Mouse (Mus musculus) brain, embryonic 14.5 days (tissue): Measurements from ENCODE around the gene Cfap157. TPM values are rescaled to one million over a fixed set of nuclear protein-coding genes. Genes with fewer than 3 reads are reported as not detected.

Experiments
- DNase-seq: peaks from one replicate; pipeline ENCODE4 v3.0.0-alpha.2; 2011; ENCODE audit warnings: low read depth
- CTCF ChIP-seq: fragments of 200-500 bp; IDR thresholded peaks from 2 replicates; pipeline ENCODE4 v1.5.1; 2012; ENCODE audit warnings: inconsistent platforms, mild to moderate bottlenecking, moderate library complexity, borderline replicate concordance; ENCODE audit not compliant: insufficient read depth, insufficient read length; ENCODE audit errors: extremely low read depth
- POLR2A ChIP-seq: fragments of 200-500 bp; IDR thresholded peaks from 2 replicates; pipeline ENCODE4 v1.6.1; 2012; ENCODE audit warnings: mild to moderate bottlenecking, inconsistent platforms, borderline replicate concordance; ENCODE audit not compliant: poor library complexity, insufficient read depth, insufficient read length, severe bottlenecking; ENCODE audit errors: extremely low read depth
- polyA plus RNA-seq: library from polyadenylated mRNA; depleted of rRNA; stranded (reverse); fragments of >200 nt; gene quantifications from 2 replicates; pipeline ENCODE4 v1.2.3, GENCODE M21; 2012; rRNA removed

Gene Cfap157
- 0.71 and 0.86 TPM in 2 replicates for polyA plus RNA-seq

DNA sequence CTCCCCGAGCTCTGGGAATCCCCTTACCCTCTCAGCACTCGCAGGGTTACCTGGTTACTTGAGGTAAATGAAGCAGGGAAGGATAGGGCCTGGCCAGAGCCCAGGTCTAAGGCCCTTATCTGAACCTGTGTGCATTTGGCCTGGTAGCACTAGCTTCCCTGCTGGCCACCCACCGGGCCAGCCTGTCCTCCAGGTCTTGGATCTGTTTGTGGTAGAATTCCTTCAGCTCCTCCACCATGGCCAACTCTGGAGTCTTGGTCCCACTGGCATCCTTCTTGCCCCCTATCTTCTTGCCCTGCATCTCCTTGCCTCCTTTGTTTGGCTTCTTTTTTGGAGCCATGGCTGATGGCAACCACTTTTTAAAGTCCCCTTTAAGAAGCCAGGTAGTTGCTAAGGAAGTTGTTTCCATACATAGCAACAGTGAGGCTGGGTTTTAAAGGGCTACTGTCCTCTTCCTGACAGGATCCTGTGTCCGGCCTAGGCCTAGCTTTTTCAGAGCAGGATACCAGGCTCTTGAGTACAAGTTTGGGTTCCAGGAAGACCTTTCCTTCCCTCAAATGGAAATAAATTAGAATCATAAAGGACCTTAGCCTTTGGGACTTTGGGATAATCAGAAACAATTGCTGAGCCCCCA is at the start of gene Cfap157:
TSS of gene Cfap157 (minus strand) at position 381 of the 634 bp plus-strand sequence.
- peak; percentile 49 for DNase-seq
- TF ChIP-seq POLR2A (no peak), CTCF (no peak)

DNA sequence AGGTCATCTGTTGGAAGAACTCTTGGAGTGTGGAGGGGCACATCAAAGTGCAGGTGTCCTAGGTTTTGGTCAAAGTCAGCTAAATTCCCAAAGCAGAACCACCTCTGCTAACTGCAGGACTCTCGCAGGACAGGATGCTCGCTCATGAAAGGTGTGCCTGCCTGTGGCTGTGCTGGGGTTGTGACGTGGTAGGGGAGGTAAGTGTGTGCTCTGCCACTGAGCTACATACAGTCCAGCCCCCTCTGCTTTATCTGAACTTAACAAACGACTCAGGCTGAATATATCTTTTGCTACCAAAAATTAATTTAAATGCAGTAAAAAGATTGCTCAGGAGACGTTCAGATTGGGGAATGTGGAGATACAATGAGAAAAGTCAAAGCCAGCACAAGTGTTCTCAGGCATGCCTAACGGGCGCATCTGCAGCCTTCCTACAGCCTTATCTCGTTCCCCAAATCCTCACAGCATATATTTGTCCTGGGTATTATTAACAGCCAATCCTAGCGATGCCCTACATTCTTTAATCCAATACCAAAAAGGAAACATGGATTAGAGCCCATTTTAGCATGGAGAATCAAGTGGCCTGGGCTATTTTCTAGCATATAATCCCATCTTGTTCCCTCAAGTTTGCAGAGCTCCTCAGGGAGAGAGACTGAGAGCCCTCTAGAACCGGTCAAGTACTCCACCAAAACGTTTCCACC is 44.9 kb upstream of the Cfap157 start:
- DNase-seq: no peak
- TF ChIP-seq CTCF: no peak
- no peak for TF ChIP-seq POLR2A

DNA sequence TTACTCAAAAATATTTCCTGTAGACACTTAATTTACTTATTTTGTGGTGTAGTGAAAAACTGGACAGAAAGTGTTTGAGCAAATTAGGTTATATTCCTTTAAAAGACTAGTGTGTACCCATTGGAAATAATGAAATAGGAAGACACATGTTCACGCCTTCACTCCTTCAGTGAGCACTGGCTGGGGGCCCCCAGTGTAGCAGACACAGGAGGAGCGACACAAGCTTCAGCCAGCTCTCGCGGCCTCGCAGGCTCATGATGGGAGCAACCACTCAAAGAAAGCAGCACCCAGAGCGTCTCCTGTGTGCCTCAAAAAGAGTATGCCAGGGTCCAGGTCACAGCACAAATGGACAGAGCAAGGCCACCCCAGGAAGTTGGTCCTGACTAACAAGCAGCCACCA is 41.6 kb upstream of the Cfap157 start:
- no peak for DNase-seq
- TF ChIP-seq CTCF: no peak
- TF ChIP-seq POLR2A: no peak

DNA sequence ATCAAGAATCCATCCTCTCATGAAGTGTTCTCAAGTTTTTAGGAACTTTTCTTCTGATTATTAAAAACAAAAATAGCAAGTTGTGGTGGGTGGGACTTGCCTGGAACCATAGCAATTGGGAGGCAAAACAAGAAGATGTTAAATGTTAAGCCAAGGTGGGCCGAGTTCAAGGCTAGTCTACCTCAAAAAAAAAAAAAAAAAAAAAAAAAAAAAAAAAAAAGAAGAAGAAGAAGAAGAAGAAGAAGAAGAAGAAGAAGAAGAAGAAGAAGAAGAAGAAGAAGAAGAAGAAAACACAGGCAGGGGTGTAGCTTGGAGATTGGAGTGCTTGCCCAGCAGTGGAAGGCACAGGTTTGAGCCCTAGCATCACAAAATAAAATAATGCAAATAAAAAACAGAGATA is 40.5 kb upstream of the Cfap157 start:
- TF ChIP-seq CTCF (no peak), POLR2A (no peak)

DNA sequence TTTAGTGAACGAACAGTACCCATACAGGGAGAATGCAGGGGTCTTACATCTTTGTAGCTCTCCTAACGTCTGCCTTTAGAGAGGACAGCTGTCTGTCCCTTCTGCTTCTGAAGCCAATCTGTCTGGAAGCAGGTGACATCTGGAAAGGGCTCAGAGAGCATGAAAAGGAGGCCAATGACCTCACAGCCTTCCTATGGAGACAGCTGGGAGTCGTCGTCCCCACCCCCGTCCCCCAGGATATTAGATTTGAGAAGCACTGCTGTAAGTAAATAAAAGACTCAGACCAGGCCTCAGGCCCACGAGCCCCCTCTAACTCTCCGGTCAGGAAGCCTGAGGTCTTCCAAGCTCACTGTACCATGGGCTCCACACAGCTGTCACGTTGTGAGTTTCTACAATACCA is 40.0 kb upstream of the Cfap157 start:
- DNase-seq: peak; percentile 44
- TF ChIP-seq POLR2A: no peak
- TF ChIP-seq CTCF: no peak

More for the DNA sequence above, 40.5 kb upstream of the Cfap157 start:
- DNase-seq: no peak

DNA sequence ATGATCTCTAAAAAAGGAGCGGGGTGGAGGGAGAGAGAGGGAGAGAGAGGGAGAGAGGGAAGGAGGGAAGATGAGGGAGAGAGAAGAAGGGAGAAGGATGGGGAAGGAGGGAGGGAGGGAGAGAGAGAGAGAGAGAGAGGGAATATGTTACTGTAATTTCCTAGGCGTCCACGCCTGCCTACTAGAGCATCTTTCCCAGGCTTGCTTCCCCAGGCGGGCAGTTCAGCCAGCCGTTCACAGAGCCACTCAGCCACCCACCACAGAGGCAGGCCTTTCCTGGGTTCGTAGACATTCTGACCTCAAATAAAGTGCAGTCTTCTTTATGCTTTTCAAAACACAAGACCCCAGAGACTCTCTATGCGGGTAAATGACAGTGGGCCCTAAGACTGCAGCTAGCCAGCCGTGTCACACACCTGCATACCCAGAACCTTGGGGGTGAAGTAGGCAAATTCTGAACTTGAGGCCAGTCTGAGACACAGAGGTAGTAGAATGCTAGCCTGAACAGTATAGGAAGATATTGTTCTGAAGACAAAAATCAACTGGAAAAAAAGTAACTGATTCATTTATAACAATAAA is 39.4 kb upstream of the Cfap157 start:
- no peak for DNase-seq
- no peak for TF ChIP-seq POLR2A
- TF ChIP-seq CTCF: no peak

DNA sequence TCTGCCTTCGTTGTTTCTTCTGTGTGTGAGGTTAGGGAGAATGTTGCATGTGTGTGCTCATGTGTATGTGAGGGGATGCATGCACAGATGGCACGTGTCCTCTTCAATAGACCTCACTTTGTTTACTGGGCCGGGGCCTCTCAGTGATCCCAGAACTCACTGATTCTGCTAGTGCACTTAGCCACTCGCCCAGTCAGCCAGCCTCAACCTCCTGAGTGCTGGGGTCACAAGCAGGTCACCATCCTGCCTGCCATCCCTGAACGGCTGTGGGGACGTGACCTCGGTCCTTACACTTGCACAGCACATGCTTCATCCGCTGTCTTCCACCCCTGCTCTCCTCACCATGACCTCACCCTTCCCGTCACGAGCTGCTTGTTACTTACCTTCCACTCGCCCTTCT is 38.9 kb upstream of the Cfap157 start:
- DNase-seq: no peak

DNA sequence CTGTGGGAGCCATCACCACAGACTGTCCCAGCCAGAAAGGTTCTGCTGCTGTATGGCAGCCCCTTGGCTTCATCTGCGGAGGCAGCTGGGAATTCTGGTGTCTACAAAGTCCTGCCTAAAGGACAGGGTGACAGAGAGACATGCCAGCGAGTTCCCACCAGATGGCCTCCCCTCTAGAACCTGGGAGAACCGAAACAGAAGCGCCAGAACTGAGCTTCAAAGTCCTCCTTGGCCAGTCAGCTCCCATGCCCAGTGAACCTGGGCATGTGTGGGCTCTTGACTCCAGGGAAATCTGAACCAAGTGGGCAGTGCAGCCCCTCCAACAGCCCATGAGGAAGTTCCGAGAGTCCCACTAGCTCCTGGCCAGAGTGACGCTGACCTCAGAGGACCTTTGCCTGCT is 38.4 kb upstream of the Cfap157 start:
- TF ChIP-seq CTCF (no peak), POLR2A (no peak)
- DNase-seq: no peak

More for the DNA sequence above, 38.9 kb upstream of the Cfap157 start:
- TF ChIP-seq POLR2A: no peak
- no peak for TF ChIP-seq CTCF

DNA sequence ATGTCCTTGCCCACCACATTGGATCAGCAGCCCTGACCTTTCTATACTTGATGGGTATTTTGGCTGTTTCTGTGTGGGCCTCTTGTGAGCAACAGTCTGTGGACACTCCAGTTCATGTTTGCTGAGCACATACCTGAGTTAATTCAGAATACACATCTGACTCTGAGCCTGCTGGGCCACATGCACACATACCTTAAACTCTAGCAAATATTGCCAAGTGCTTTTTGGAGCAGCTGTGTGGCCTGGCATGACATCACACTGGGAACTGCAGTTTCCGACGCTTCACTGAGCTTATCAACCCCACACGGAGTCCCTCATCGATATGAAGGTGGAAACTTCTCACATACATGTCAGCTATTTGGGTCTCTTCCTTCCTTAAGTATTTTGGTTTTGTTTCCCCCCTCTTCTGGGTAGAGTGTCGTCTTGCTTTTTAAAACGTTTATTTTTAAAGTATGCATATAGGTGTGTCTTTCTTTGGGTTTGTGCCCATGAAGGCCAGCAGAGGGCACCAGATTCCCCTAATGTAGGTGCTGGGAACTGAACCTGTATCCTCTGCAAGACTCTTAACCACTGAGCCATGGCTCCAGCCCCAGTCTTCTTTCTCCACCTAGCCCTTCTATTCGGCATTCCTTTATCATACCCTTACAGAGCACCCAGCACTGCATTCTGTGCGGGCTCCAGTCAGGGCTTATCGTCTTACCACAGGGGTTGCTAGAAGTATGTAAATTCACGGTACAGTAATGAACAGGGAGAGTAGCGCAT is 37.0 kb upstream of the Cfap157 start:
- TF ChIP-seq POLR2A (no peak), CTCF (peak; percentile 58; the same call in 1 of the 2 replicates)
- DNase-seq: peak; percentile 42

DNA sequence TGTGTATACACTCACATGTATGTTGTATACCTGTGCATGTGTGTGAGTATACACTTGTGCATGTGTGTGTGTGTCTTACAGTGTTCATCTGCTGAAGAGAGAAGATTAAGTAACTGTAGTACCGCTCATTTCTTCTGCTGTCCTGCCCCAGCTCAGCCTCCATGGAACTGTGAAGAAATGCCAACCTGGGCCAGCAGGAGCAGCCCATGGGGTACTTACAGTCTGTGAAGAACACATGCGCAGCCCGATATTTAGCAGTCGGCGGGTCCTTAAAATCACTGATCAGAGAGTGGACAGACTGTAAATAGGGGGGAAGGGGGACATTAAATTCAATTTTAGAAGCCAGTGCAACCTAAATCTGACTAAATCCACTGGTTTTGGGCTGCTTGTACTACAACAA is 34.0 kb upstream of the Cfap157 start:
- no peak for TF ChIP-seq POLR2A
- TF ChIP-seq CTCF: no peak
- DNase-seq: no peak

DNA sequence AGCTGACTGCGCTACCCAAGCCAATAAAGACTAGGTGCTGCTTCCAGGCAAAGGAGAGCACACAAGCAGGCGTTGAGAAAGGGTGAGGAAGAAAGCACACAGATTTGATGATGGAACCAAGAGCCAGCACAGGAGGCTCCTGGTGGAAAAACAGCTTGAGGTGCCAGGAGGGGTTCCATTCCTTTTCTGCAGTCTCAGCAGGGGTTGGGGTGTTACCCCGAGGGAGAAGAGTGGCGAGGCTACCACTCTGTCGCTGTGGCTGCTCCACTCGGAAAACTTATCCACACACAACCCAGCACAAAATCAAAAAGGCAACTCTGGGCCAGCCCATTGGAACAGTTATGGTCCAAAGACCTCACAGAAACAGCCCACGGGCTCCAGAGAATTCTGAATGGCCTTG is 33.4 kb upstream of the Cfap157 start:
- TF ChIP-seq CTCF (no peak), POLR2A (no peak)
- DNase-seq: peak; percentile 36
